Mouse (Mus musculus): Measurements from ENCODE around the gene Rnf11.
"Not testable (repeated sequence)": the region's sequence is repeated elsewhere in the genome, so short reads cannot be mapped to it uniquely, and the experiment has no call there.

The Rnf11 gene

DNA sequence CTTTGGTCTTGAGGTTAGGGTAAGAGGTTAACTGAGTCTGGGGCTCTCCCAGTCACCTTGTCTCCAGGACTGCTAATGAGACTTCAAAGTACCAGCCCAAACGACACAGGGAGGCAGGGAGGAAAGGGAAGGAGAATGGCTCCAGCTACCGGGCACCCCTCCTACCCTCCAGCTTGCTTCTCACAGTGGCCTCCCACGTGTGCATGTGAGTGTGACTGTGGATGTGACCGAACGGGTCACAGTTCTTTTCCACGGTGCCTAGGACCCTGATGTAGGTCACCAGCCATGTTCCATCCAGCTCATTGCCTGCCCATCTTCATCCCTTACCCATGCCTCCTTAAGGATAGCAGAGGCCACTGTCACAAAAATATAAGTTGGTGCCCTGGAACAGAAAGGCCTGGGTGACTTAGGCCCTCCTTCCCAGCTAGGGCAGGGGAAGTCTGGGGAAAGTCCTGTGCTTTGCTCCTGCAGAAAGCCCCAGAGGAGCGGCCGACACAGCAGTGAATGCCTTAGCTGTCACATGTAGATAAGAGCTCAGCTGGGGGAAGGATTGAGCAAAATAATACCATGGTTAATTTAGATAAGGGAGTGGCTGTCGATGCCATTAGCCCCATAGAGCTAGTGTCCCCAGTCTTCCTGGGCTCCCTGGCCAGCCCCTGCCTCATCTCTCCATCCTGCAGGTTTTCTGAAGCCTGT, 73.7 kb downstream of the Rnf11 start:
- DNase-seq: no peak

DNA sequence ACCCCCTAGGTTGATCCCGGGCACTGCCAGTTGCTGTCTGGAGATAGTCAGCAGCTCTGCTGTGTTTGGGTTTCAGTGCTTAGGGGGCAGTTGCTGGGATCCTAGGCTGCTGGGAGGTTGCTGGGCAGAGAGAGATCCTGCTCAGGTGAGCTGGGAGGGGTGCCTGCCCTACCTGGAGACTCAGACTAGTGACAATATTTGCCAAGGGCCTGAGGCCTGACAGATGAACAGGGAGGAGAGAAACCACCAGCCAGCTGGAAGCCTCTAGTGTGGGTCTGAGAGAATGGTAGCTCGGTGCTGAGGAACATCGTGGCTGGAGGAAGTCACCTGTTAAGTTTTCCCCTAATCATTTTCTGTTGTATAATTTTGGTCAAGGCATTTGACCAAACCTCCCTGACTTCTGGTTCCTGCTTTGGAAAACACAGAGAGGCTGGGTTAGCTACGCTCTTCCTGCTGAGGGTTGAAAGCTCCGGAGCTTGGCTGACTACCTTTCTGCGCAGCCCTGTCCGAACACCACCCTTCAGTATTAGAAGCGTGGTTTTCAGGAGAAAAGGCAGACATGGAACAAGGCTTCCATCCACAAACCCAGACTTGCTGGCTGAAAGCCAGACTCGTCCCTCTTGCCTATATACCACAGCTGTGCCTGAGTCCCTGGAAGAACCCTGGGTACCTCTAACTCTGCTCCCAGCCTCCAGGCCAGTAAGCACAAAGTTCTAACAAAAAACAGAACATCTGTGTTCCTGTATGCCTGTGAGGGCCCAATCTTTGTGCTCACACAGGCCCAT, 76.6 kb downstream of the Rnf11 start:
- peak; percentile 50 to 57 for DNase-seq

DNA sequence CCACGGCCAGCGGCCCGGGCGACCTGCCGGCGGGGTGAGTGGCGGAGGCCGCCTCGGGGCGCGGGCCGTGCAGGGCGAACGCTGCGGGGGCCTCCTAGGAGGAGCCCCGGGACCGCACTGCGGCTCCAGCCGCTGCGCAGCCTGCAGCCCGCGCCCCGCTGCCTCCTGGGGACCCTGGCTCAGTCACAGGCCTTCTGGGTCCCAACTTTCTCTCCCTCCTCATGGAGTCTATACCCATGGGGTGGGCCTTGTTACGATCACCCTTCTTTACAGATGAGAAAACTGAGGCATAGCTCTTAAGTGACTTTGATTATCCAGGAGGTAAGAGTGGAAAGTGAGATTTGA, 77.4 kb downstream of the Rnf11 start:
- no peak for DNase-seq

DNA sequence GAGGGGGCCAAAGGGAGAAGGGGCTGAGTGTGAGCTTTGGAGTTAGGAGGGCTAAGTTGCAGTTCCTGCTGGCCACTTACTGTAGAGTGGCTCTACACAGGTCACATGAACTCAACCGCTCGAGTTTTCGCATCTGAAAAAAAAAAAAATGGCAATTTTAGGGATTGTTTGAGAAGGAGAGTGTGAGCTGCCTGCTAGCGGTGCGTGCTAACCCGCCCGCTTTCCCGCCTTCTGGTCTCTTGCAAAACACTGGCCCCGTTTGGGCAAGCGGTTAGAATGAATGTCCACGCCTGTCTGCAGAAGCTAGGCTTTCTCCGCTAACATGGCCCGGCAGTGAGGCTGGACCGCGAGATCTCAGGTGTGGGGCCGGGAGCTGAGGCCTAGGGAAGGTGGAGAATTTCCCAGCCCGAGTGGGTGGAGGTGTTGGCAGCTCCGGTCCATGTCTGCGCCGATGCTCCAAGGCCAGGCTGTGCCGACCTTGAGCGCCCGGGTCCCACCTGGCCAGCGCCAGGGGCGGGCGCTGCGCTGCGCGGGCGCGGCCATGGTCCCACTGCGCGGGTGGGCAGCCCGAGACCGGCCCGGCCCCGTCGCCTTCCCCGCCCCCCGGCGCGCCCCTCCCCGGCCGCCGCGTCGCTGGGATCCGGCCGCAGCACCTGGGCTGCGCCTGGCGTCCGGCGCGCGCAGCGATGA, 77.9 kb downstream of the Rnf11 start, which contains the start of gene Ttc39a:
Ttc39a (plus strand) TSS at position 138 of the 690 bp plus-strand sequence.
- DNase-seq: peak; percentile 72 to 79

DNA sequence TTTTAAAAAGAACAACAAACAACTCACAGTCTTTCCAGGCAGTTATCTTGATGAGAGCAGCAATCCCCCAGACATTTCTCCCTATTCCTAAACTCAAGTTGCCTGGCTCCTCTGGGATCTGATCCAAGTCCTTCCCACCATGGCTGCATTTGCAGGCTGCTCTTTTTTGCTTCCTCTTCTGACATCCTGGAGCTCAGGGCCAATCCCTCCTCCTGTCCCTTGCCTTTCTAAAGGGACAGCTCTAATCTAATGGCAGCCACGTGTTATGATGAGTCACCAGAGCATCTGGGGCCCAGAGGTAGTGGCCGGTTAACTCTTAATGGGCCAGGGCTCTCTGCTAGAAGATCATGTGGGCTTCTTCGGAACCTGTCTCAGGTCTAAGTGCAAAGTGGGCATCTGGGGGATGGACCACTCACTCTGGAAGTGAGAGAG, 78.5 kb downstream of the Rnf11 start:
- peak; percentile 60 to 66 for DNase-seq

DNA sequence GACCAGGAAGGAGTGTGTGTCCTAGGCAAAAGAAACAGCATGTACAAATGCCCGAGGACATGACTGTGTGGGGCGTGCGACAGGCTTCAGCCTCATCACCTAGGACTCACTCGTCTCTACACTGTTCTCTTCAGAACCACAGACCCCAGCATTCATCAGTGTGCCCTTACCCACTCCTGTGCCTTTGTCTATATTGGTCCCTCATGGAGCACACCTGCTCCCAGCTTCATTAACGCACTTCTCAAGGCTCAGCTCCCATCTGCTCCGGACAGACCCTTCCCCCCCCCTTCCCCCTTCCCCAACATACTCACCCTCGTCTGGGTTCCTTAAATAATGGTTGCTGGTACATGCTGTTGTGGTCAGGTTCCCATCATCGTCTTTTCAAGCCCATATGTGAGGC, 79.1 kb downstream of the Rnf11 start:
- no peak for DNase-seq

DNA sequence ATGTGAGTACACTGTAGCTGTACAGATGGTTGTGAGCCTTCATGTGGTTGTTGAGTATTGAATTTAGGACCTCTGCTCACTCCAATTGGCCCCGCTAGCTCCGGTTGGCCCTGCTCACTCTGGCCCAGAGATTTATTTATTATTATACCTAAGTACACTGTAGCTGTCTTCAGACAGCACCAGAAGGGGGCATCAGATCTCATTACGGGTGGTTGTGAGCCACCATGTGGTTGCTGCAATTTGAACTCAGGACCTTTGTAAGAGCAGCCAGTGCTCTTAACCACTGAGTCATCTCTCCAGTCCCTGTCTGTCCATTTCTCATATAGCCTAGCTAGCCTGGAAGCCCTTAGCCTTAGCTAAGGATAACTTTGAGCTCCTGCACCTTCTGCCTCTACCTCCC, 79.6 kb downstream of the Rnf11 start:
- not testable (repeated sequence) for DNase-seq

DNA sequence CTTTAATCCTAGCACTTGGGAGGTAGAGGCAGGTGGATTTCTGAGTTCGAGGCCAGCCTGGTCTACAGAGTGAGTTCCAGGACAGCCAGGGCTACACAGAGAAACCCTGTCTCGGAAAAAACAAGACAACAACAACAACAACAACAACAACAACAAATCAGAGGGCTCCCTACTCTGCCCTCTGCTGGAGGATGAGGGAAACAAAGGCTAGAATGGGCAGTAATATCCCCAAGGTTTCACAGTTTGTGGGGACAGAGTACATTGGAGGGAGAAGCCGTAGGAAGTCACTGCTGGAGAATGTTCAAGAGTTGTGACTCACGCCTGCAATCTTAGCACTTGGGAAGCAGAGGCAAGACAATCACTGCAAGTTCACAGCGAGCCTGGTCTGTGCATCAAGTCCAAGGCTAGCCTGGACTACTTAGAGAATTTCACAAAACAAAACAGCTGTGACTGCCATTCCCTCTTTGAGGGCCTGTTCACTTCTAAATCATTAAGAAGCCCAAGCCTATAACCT, 83.3 kb downstream of the Rnf11 start:
- DNase-seq: no peak
